Mouse (Mus musculus) cerebellum, postnatal 36 days (tissue): Measurements from ENCODE around the gene Gls2.
A peak's percentile ranks its signal among the peaks of the same experiment; 100 is the strongest.

ENCODE experiments used
- DNase-seq, 2 experiments: peaks; one replicate each; pipeline ENCODE4 v3.0.0; 2021 to 2022; ENCODE audit warnings: mixed read lengths in 2 of 2

Gls2 gene

GRCm38 (mm10) chr10:128232420-128232985 is 38.2 kb downstream of the Gls2 start:
- peak; percentile 51 to 68 for DNase-seq

GRCm38 (mm10) chr10:128236321-128236720 is 42.1 kb downstream of the Gls2 start:
- DNase-seq, result no peak

- DNase-seq, result peak; percentile 19 to 20
Observed at GRCm38 (mm10) chr10:128237807-128238480, 43.7 kb downstream of the Gls2 start.

GRCm38 (mm10) chr10:128239140-128239539 is 44.9 kb downstream of the Gls2 start:
- no peak for DNase-seq

GRCm38 (mm10) chr10:128240131-128240530 is 45.9 kb downstream of the Gls2 start:
- no peak for DNase-seq

- DNase-seq, result no peak
Observed at GRCm38 (mm10) chr10:128243252-128243651, 49.0 kb downstream of the Gls2 start.

- DNase-seq, result no peak
Observed at GRCm38 (mm10) chr10:128244121-128244520, 49.9 kb downstream of the Gls2 start.

GRCm38 (mm10) chr10:128247020-128247732 is 52.9 kb downstream of the Gls2 start:
- no peak for DNase-seq

GRCm38 (mm10) chr10:128250565-128250964 is 56.3 kb downstream of the Gls2 start:
- DNase-seq, result no peak

- DNase-seq, result no peak
Observed at GRCm38 (mm10) chr10:128253677-128254255, 59.5 kb downstream of the Gls2 start, which contains the start of gene Apon. TSS of gene Apon (plus strand) at chr10:128254096.

GRCm38 (mm10) chr10:128255925-128256324 is 61.7 kb downstream of the Gls2 start:
- no peak for DNase-seq

GRCm38 (mm10) chr10:128256328-128256727 is 62.1 kb downstream of the Gls2 start:
- no peak for DNase-seq

GRCm38 (mm10) chr10:128258953-128259352 is 64.7 kb downstream of the Gls2 start:
- DNase-seq, result no peak
